Mouse (Mus musculus) mouse embryonic stem cell (cell line): ENCODE measurements around the gene Hlf.

Experiments used
- in situ Hi-C, 2 experiments: fragments of 300-500 bp; cut with MboI; formaldehyde crosslinking; loops; 1 replicate in 1 of 2; 3 replicates in 1 of 2; pipeline ENCODE4 v1.14.3; 2019 to 2020; ENCODE audit warnings: low sequenced_read_pairs in 2 of 2, low pct_unique_long_range_greater_than_20kb in 1 of 2, mixed read lengths in 1 of 2; ENCODE audit not compliant: unreplicated experiment in 1 of 2

The Hlf gene

DNA sequence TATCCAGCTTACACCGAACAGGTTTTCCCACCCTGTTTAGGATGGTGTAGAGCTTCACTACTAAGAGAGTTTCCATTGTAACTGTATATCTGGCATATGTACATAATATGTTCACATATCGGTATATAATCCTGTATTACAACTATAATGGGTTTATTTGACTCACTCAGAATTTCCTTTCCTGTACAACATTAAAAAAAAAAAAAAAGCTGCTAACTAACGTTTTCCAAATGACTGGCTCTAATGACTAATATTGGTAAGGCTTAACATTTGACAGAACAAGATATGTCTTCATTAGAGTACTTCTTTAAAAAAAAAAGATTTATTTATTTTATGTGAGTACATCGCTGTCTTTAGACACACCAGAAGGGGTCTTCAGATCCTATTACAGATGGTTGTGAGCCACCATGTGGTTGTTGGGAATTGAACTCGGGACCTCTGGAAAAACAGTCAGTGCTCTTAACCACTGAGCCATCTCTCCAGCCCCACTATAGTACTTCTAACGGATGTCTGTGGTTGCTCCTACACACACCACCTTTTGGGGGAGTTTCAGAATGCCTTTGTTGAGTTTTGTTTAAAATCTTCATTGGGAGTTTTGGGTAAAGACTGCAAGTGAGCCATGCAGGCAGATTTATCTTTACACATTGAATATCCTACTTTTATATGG lies 41.1 kb downstream of the Hlf start:
- in situ Hi-C loops = loop anchor here in 1 of 2 experiments (25.0 kb wide), 1 partner anchor 263 kb away; no protein-coding TSS in a partner anchor

DNA sequence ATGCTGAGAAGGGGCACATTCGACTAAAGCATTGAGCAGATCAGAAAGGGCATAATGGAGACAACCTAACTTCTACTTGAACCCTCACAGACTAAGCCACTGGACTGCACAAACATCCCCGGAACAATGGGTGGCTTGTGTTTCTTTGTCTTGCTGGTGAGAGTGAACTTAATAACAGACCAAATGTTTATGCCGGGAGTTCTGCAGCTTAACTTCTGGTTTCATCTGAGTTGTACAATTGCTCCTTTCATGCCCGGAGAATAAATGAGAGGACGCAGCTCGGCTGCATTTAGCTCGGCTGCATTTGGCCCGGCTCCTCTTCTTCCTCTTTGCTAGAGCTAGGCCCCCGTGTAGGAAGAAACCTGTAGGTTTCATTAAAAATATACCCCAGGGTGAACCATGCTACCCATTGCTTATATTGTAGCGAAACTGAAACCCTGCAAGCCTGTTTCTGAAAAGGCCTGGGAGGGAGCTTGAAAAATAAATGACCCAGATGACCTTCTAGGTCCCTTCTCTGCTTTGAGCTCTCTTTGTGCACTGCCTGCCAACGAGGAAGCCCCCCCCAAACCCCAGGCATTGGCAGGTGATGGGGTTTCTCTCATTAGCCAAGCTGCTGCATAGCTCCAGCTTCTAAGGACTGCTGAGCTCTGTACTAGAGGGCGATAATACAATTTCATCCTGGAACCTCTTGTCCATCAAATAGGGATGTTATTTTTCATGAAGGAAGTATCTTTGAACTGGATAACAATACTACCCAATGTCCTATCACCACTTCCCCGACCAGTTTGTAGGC lies 42.8 kb downstream of the Hlf start:
- in situ Hi-C loops = loop anchor here in 1 of 2 experiments (25.0 kb wide), 1 partner anchor 264 kb away; no protein-coding TSS in a partner anchor

DNA sequence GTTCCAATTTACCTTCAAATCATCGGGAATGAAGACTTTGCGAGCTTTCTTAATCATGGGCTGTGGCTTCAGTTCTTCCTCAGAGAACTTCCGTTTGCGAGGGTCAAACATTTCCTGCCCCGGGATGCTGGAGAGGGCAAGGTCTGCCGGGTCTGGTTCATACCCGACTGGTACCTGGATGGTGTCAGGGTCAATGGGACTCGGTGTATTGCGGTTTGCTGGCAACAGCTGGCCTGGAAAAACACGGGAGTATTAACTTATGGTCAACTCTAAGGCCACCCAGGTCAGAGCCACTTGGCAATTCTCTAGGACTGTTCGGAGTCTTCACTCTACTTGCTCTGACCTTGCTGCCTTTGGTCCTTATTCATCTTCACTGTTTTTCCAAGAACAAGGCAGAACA lies 44.9 kb downstream of the Hlf start:
- in situ Hi-C loops = loop anchor here in 1 of 2 experiments (25.0 kb wide), 1 partner anchor 267 kb away; no protein-coding TSS in a partner anchor

DNA sequence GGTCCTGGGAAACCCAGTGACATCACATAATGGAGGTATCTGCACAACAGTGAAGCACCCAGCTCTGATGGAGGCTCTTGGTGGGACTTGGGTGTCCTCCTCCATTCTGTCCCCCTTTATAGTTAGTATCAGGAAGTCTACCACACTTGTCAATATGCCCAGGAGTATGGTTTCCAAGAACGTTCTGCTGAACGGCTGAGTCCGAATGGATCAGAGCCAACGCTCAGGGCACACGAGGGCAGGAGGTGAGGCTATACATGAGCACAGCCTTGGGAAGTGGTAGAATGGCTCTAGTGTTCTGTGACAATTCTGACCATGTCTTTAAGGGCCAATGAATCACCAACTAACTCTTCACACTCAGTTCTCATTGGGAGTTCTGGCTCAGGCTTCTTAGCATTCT lies 47.8 kb downstream of the Hlf start:
- in situ Hi-C loops = loop anchor here in 1 of 2 experiments (25.0 kb wide), 1 partner anchor 269 kb away; no protein-coding TSS in a partner anchor

DNA sequence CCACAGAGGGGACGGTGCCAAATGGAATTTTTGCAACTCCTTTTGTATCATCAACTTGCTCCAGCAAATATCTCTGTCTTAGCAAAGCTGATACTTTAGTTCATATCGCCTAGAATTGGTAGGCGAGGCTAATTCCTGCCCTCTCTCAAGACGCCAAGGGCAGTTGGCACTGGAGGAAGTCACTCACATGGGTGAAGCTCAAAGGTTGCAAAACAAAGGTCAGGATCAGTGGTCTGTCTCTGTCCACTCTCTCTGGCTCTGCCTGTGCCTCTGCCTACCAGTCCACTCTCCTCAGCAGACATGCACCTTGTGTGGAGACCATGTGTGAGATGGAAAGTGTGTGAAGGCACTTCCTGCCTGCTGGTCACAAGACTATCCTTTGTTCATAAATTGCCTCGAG lies 48.4 kb downstream of the Hlf start:
- in situ Hi-C loops = loop anchor here in 1 of 2 experiments (25.0 kb wide), 1 partner anchor 270 kb away; no protein-coding TSS in a partner anchor

DNA sequence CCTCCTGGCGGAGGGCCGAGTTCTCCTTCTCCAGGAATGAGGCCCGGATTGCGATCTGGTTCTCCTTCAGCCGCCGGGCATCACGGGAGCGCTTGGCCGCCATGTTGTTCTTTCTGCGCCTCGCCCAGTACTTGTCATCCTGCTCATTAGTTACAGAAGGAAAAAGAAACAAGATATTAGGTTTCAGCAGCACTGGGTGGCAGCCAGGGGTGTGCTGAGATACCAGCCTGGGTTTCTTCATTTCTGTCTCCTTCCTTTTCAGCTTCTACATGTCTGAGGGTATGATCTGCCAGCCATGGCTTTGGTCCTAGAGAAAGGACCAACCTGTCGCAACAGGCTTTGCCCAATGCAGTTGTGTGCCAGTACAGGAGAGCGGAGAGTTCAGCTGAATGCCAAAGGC lies 49.9 kb downstream of the Hlf start:
- in situ Hi-C loops = loop anchor here in 1 of 2 experiments (25.0 kb wide), 1 partner anchor 271 kb away; no protein-coding TSS in a partner anchor

DNA sequence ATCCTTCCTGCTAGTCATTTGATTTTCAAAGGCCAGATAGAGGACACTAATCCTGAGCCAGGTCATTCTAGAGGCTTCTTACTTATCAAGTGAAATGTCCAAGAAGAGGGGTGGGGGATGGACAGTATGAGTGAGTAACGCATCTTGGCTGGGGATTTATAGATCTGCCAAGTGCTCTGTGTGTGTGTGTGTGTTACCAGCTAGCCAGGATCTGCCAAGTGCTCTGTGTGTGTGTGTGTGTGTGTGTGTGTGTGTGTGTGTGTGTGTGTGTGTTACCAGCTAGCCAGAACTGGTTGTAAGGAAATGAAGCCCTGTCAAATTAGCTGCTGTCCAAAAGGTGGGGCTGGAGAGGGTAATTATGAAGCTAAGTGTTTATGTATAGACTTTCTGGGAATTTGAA lies 55.9 kb downstream of the Hlf start:
- in situ Hi-C loops = loop anchor here in 1 of 2 experiments (25.0 kb wide), 1 partner anchor 277 kb away; no protein-coding TSS in a partner anchor

DNA sequence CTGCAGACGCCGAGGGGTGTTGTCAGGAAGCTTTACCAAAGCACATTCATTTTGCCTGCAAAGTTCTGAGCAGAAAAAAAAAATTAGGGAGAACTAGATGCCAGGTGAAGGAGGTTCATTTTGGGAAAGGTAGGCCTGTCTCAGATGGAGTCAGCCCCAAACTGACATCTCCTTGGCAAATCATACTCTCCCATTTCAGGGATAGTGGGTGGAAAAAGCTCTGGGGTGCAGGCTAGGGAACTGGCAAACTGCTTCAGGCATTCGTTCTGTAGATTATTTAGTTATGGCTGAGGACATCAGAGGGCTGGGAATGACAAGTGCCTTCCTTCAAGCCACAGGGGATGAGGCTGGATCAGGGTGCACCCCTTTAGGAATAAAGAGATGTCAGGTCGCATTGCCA lies 58.0 kb downstream of the Hlf start:
- in situ Hi-C loops = loop anchor here in 1 of 2 experiments (25.0 kb wide), 1 partner anchor 280 kb away; no protein-coding TSS in a partner anchor

DNA sequence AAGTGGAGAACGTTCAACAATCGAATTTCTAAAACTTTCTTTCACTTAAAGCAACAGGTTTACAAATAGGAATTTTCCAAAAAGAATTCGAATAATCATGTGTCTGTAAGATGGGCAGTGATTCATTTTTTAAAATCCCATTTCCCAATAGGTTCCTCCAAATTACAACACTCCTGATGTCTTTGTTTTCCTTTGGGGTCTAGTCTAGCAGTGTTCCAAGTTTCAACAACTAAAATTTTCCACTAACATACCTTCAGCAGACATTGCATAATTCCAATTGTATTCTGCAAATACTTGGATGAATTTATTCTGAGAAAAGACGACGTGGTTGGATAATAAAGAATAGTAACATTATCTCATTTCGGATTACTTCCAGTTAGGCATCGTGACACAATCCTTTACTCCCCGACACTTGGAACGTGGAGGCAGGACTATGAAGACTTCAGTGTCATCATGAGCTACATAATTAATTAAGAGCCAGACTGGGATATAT lies 60.4 kb downstream of the Hlf start:
- in situ Hi-C loops = loop anchor here in 1 of 2 experiments (25.0 kb wide), 1 partner anchor 282 kb away; no protein-coding TSS in a partner anchor

DNA sequence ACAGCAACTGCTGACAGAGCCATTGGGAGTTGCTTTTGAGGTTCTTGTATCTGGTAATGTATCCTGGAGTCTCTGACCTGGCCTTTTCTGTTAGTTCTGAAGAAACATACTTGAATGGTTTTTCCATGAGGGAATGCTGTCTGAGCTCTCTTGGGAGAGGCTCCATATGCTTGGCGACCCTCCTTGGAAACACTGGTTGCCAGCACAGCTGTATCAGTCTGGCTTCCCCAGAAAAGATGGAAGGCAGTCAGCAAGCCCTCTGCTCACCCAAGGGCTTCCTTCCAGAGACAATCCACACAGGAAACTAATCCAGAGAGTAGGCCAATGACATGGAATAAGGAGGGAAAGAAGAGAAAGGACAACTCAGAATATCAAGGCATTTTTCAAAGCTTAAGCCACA lies 63.9 kb downstream of the Hlf start:
- in situ Hi-C loops = loop anchor here in 1 of 2 experiments (25.0 kb wide), 1 partner anchor 285 kb away; no protein-coding TSS in a partner anchor

DNA sequence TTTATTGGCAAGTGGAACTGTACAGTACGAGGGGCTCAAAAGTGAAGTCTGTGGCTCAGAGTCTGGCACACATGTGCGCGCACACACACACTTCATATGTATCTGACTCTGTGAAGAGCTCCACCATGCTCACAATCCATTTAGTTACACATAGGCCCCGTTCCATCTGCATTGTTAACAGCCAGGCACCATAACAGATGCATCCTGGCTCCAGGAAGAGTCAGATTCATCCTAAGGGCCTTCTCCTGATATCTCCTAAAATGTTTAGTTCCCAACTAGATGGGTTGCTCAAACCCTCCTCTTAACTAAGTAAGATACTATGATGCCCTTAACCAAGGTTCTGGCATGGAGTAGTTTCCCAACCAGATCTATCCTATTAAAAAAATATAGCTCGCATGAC lies 64.5 kb downstream of the Hlf start:
- in situ Hi-C loops = loop anchor here in 1 of 2 experiments (25.0 kb wide), 1 partner anchor 286 kb away; no protein-coding TSS in a partner anchor

DNA sequence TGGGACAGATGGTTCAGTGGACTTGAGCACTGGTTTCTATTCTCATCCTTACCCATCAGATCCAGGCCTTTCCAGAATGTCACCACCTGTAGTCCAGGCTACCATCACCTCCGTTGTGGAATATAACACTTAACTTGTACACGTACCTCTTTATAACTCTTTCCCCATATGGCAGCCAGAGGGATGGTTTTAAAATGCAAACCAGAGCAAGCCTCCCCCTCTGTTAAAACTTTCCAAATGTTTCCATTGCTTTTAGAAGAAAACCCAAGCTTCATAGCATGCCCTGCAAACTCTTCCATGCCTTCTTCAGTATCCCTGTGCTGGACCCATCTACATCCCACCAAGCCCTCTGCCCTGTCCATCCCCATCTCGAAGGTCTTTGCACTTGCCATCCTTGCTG lies 66.1 kb downstream of the Hlf start:
- in situ Hi-C loops = no loop called here

DNA sequence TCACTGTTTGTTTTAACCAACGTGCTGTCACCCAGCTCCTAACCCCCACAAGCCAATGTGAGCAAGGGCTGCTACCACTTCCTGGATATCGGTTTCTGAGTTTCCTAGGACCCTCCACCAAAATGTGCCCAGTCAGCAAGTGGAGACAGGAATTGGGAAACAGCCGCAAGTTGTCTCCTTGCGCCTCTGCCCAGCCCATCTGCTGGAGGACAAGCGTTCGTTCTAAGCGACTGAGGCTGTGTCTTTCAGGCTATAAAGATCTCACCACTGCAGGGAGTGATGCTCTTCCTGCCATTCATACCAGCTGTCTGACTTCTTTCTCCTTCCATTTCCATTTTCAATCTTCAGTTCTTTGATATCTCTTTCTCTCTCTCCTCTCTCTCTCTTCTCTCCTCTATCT lies 69.8 kb downstream of the Hlf start:
- in situ Hi-C loops = no loop called here

DNA sequence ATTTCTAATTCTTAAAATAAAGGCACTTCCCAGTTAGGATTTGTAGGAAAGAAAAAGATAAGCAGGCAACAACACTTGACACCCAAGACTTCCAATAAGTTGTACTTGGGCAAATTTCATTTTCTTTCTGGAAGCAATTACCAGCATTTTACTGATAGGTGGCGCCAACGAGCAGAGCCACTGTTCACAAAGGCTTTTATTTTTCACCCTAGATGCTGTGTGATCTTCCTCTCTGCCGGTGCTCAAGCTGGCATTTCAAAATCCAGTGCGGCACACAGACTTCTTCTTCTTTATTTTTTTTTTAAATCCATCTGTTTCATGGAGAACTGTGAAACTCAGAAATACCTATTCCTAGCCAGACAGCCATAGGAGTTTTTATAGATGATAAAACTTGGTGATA lies 73.2 kb downstream of the Hlf start:
- in situ Hi-C loops = no loop called here

DNA sequence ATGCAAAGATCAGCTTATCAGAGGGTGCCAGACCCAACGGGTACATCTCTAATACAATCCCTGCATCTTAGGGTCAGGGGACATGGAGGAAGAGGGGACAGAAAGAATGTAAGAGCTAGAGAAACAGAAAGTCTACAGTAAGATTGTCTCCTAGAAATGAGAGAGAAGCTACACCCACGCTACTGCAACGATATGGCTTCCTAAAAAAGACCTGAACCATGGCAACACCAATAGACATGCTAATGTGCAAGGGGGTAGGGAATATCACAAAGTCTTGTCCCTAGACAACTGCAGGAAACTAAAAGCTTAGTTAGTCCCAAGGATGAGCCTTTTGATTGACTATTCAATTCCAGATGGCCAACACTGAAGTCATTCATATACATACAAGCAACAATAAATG lies 76.1 kb downstream of the Hlf start:
- in situ Hi-C loops = no loop called here

DNA sequence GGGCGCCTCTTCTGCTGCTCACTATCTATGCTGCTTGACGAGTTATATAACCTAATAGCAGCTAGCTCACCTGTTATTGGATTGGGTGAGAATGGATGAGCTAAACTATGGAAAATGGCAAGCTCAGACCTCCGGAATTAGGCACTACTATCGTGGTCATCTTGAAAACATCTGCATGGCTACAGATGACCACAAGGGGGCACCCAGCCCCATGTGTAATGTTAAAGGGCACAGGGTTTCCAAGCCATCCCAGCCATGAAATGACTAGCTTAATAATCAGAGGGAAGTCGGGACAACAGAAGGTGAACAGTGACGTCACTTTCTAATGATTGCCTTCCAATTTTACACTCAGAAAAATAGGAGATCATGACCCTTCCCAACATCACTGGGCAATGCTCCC lies 83.7 kb downstream of the Hlf start:
- in situ Hi-C loops = no loop called here

DNA sequence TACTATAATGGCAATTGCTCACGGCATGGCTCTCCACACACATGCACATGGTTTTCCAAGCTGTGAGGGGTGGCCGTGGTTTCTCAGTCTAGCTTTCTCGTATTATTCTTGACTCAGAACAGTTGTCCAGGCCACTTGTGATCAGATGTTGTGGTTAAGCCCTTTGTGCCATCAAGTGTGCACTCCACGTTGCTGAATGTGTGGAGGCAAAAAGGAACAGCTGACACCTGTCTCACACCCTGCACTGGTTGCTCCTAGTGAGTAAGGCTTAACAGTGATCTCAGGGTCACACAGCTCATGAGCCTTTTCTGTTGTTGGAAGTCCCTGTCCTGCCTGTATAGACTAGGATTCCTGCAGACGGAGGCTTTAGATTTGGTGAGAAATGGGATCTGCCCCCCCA lies 84.6 kb downstream of the Hlf start:
- in situ Hi-C loops = no loop called here

DNA sequence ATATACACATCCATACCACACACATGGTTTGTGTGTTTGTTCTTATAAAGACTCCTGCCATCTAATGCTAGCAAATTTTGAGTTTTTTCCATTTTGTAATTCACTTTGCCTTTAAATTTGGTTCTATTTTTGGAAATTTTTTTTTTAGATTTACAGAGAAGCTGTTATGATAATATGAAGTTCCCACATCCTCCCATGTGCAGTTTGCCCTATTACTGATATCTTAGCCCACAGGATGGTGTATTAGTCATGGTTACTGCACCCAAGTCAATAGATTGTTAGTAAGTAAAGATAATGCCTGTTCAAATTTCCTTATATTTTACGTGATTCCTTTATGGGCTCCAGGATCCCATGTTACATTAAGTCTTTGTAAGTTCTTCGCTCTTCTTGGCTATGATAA lies 96.1 kb downstream of the Hlf start:
- in situ Hi-C loops = no loop called here

DNA sequence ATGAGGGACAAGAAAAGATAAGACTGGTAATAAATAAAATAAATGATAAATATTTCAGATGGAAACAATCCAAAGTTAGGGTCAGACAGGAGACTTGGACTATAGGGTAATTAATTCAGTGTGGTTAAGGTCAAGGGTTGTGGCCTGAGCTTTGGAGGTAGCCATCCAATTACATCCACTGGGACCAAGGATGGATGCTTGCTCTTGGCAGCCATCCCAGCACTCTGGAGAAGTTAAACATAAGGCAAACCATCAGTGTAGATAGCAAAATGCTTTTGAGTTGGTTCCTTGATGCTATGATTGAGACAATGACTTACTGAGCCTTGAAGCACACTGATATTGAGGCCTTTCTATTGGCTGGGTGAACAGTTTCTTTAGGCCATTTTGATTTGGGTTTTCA lies 97.9 kb downstream of the Hlf start:
- in situ Hi-C loops = no loop called here
